Comparison of ENCODE assay signal across 8 mouse cellular contexts in genomic region chrX:48513166-48513807, GRCm38 (mm10). TPM values are rescaled to one million over a fixed set of nuclear protein-coding genes. Genes with fewer than 3 reads are reported as not detected.
DNase-seq lines count a peak whose midpoint lies in the region; ATAC-seq and TF ChIP-seq lines count a peak whose summit lies in the region.

Gene Aifm1 (minus strand): TSS chrX:48513563.

- no peaks in the 10 kb centered on the region for H3K27me3 ChIP-seq in Patski
- H3K27me3 ChIP-seq in hindbrain, embryonic 13.5 days: no peaks in the 10 kb centered on the region

- peak within 1 kb of the TSS; percentile 53 for H3K4me2 ChIP-seq in hindbrain, embryonic 13.5 days

- peak; percentile 91 for ATAC-seq in Patski
- ATAC-seq in hindbrain, embryonic 13.5 days (ENCODE audit: low FRiP score): peak; percentile 97

- peak within 1 kb of the TSS; percentile 52 for H3K4me3 ChIP-seq in hindbrain, embryonic 13.5 days

- H3K27ac ChIP-seq in hindbrain, embryonic 13.5 days: peak within 1 kb of the TSS; percentile 58

- H3K9me3 ChIP-seq in hindbrain, embryonic 13.5 days: no peaks in the 10 kb centered on the region

- CTCF ChIA-PET in Patski (lab: Charles Lee): interaction anchor here (1.0 to 1.2 kb wide), 2 partner anchors 9 to 11 kb away, joined by 3 read pairs; no protein-coding TSS in a partner anchor

- peaks cover 7% of the 10 kb centered on the region for H3K4me1 ChIP-seq in hindbrain, embryonic 13.5 days (replicated peaks)

- peak within 1 kb of the TSS; percentile 71 for H3K9ac ChIP-seq in hindbrain, embryonic 13.5 days

- DNase-seq in Patski (ENCODE audit: low read depth, low spot score): peak; percentile 58
- DNase-seq in cerebellum, postnatal 14 days: peak; percentile 89 to 90
- peak; percentile 79 to 85 for DNase-seq in frontal cortex, postnatal 14 days (ENCODE audit: low spot score in 2 of 2)
- peak; percentile 48 to 70 for DNase-seq in layer of hippocampus, postnatal 25 days (ENCODE audit: extremely low spot score in 1 of 2, low spot score in 1 of 2)
- peak; percentile 95 for DNase-seq in lung, postnatal 25 days (ENCODE audit: low spot score)
- peak; percentile 91 for DNase-seq in retina, embryonic 14.5 days (ENCODE audit: low spot score)
- DNase-seq in thymus, postnatal 4 days: peak; percentile 89

- in situ Hi-C loops in Patski (cut with MboI; ENCODE audit: low pct_unique_long_range_greater_than_20kb): no loop called here

- no peak for TF ChIP-seq CTCF in Patski (IDR thresholded peaks at IDR 0.05)

- H3K36me3 ChIP-seq in hindbrain, embryonic 13.5 days: no peaks in the 10 kb centered on the region

- POLR2A ChIA-PET in Patski (lab: Charles Lee): interaction anchor here (0.6 to 0.7 kb wide), 2 partner anchors 29 to 109 kb away, joined by 3 to 4 read pairs; no protein-coding TSS in a partner anchor

- 22% methylated on average over 44 of the region's 45 CpGs for WGBS in hindbrain, embryonic 13.5 days

RNA-seq across cellular contexts. Expression of gene Aifm1, which starts in this region (rescaled TPM):
- polyA plus RNA-seq in Patski (2021): 180 TPM
- 43.1 and 45.7 TPM in 2 replicates for polyA plus RNA-seq in hindbrain, embryonic 13.5 days (2015; fragmentation: Nextera tagmentation; extraction: Ambion mirVana)
- total RNA-seq in layer of hippocampus, postnatal 25 days (2021): 10 to 100 TPM; 27.6 to 28.7 TPM

Comparison
In these comparisons a context has a peak if more than half of its experiments do, and no peak if none do; other contexts are left out.
1. Peak in every context shown above with its lines: DNase-seq, ATAC-seq, H3K4me3 ChIP-seq and H3K27ac ChIP-seq.